Mouse (Mus musculus): ENCODE measurements at regions not wholly inside any gene's neighbourhood (a gene's known extent, or its start where the extent isn't known, plus 50 kb on each side); places are given as distances from the start of the nearest gene placed in this dataset.

DNA sequence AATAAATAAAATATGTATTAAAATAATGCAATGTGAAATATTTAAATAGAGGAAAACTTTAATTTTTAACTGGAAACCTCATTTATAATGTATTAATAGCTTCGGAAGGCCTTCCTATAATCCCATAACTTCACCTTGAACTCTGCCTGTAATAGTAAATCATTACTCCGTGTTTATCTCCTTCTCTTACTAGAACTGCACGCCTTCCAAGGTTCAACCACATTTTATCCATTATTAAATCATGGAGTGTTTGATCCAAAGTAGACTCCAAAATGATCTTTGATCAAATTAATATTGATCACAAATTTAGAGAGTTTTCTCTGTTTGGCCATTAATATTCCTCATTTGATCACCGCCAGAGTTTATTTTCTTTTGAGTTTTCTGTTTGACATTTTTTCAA lies 114.8 kb upstream of the Adgrl2 start:
- ATAC-seq (ENCODE audit: low read depth) = no peak
- Histone ChIP-seq H3K27me3 (replicated peaks; ENCODE audit: control insufficient read depth, insufficient read depth, low read length) (no peaks in the 10 kb centered on the region), H3K36me3 (ENCODE audit: control insufficient read depth, insufficient read depth, low read length) (no peaks in the 10 kb centered on the region), H3K4me1 (ENCODE audit: control insufficient read depth, insufficient read depth, low read length) (peaks cover 5% of the 10 kb centered on the region; the same call in 1 of the 2 replicates), H3K4me3 (ENCODE audit: low read depth, low read length) (no peak overlapping the region), H3K9me3 (ENCODE audit: control insufficient read depth, low read length) (no peaks in the 10 kb centered on the region), H3K4me2 (ENCODE audit: low read depth, low read length) (no peak overlapping the region), H3K27ac (replicated peaks; ENCODE audit: low read depth, low read length) (no peak overlapping the region), H3K9ac (ENCODE audit: low read depth, low read length) (no peak overlapping the region)
- no peak for DNase-seq (ENCODE audit: low spot score)
- WGBS = 90% methylated on average over 4 of the region's 4 CpGs

DNA sequence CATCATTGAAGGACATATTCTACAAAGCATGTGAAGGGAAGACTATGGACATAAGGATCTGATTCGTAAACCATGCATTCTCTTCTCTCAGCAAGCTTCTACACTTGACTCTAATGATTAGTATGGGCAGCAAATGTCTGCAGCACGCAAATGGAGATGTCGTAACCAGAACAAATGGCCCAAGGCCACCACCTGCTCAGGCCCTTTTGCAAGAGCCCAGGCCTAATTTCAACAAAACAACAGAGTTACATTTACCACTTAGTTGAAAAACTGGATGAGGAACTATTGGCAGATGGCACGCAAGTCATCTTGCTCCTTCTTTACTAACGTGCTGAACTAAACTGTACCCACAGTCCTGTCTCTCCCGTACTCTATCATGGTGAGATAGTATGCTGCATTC lies 113.7 kb upstream of the Adgrl2 start:
- H3K9me3 ChIP-seq (ENCODE audit: control insufficient read depth, low read length) = no peaks in the 10 kb centered on the region
- 76% methylated on average over 6 of the region's 6 CpGs for WGBS
- H3K4me1 ChIP-seq (ENCODE audit: control insufficient read depth, insufficient read depth, low read length) = peaks cover 5% of the 10 kb centered on the region; the same call in 1 of the 2 replicates
- DNase-seq (ENCODE audit: low spot score) (no peak), ATAC-seq (ENCODE audit: low read depth) (no peak)
- no peak overlapping the region for H3K9ac ChIP-seq (ENCODE audit: low read depth, low read length)
- no peak overlapping the region for H3K4me3 ChIP-seq (ENCODE audit: low read depth, low read length)
- no peak overlapping the region for H3K4me2 ChIP-seq (ENCODE audit: low read depth, low read length)
- no peak overlapping the region for H3K27ac ChIP-seq (replicated peaks; ENCODE audit: low read depth, low read length)
- no peaks in the 10 kb centered on the region for H3K36me3 ChIP-seq (ENCODE audit: control insufficient read depth, insufficient read depth, low read length)
- no peaks in the 10 kb centered on the region for H3K27me3 ChIP-seq (replicated peaks; ENCODE audit: control insufficient read depth, insufficient read depth, low read length)

DNA sequence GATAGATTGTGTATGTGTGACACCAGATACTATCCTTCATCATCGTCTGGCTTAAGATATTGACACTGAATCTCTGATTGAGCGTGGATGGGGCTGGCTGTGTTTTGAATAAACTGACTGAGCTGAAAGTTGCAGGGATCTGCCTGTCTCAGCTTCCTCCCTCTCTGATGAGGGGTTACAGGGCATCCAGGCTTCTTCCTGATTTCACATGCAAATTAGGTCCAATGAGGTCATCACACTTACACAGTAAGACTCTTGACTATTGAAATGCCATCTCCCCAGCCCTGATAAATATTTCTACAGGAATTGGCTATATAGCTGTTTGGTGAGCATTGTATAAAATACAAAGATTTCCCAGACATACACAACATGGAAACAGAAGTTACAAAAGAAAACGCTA lies 113.1 kb upstream of the Adgrl2 start:
- H3K9me3 ChIP-seq (ENCODE audit: control insufficient read depth, low read length) = no peaks in the 10 kb centered on the region
- H3K27me3 ChIP-seq (replicated peaks; ENCODE audit: control insufficient read depth, insufficient read depth, low read length) = no peaks in the 10 kb centered on the region
- no peak overlapping the region for H3K27ac ChIP-seq (replicated peaks; ENCODE audit: low read depth, low read length)
- no peak overlapping the region for H3K4me2 ChIP-seq (ENCODE audit: low read depth, low read length)
- WGBS = 82% methylated on average over 3 of the region's 3 CpGs
- H3K36me3 ChIP-seq (ENCODE audit: control insufficient read depth, insufficient read depth, low read length) = no peaks in the 10 kb centered on the region
- H3K4me3 ChIP-seq (ENCODE audit: low read depth, low read length) = no peak overlapping the region
- peaks cover 5% of the 10 kb centered on the region; the same call in 1 of the 2 replicates for H3K4me1 ChIP-seq (ENCODE audit: control insufficient read depth, insufficient read depth, low read length)
- DNase-seq (ENCODE audit: low spot score) = no peak
- no peak for ATAC-seq (ENCODE audit: low read depth)
- no peak overlapping the region for H3K9ac ChIP-seq (ENCODE audit: low read depth, low read length)

DNA sequence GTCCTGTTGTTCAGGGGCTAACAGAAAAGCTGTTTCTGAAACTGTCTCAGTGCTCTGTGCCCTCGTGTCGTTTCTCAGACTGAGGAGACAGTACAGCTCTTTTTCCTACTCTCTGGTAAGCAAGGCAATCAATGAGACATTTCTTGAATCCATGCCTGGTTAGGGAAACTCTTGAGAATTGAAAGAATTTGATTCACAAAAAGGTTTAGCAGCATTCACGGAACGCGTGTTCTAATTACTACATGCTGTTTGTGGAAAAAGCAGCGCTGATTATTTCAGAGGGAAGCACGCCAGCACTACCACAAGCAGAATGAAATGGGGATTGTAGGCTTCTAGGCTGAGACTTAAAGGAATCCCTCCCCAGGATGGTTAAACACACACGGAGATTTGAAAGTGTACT lies 112.5 kb upstream of the Adgrl2 start:
- ATAC-seq (ENCODE audit: low read depth) (no peak), DNase-seq (ENCODE audit: low spot score) (peak; percentile 86)
- H3K9ac ChIP-seq (ENCODE audit: low read depth, low read length) = no peak overlapping the region
- H3K27ac ChIP-seq (replicated peaks; ENCODE audit: low read depth, low read length) = peak overlapping the region; percentile 8; the same call in 1 of the 2 replicates
- no peak overlapping the region for H3K4me3 ChIP-seq (ENCODE audit: low read depth, low read length)
- H3K27me3 ChIP-seq (replicated peaks; ENCODE audit: control insufficient read depth, insufficient read depth, low read length) = no peaks in the 10 kb centered on the region
- no peak overlapping the region; the same call in 1 of the 2 replicates for H3K4me2 ChIP-seq (ENCODE audit: low read depth, low read length)
- H3K4me1 ChIP-seq (ENCODE audit: control insufficient read depth, insufficient read depth, low read length) = peaks cover 5% of the 10 kb centered on the region; the same call in 1 of the 2 replicates
- H3K9me3 ChIP-seq (ENCODE audit: control insufficient read depth, low read length) = no peaks in the 10 kb centered on the region
- 35% methylated on average over 8 of the region's 8 CpGs for WGBS
- H3K36me3 ChIP-seq (ENCODE audit: control insufficient read depth, insufficient read depth, low read length) = no peaks in the 10 kb centered on the region

DNA sequence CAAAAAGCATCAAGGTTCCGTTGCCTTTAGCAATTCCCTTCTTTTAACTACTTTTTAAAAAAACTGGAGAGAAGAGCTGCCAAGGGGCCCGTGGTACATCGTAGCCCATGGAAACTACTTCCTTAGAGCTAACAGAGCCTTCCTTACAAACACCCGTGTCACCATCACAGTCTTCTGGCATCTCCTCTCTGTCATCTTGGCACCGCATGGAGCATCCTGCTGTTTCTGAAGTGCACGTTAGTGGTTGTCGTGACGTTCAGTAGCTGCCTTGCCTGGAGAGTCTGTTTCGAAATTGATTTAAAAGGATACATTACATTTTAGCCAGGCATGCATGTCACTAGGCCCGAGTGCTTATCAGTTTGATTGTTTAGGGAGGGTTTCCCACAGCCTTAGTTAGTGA lies 111.4 kb upstream of the Adgrl2 start:
- DNase-seq (ENCODE audit: low spot score) = no peak

DNA sequence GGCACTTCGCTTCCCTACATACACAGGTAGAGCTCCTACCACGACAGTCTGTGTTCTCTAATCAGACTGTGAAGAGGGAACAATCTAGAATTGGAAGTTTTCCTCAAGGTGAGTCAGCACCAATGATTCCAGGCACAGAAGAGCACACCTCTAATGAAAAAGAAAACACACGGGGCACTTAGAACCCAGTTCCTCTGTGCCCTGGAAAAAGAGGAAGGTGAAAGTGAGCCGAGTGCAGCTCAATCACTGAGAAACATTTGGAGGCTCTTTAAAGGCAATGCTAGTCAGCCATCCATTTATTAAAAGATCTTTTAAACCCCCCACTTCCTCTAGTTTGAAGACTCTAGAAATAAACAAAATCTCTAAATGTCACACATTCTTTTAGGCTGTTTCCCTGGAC lies 108.4 kb upstream of the Adgrl2 start:
- no peak overlapping the region for H3K27ac ChIP-seq (replicated peaks; ENCODE audit: low read depth, low read length)
- ATAC-seq (ENCODE audit: low read depth) = no peak

More for the DNA sequence above, 111.4 kb upstream of the Adgrl2 start:
- 80% methylated on average over 10 of the region's 10 CpGs for WGBS
- no peak overlapping the region for H3K4me2 ChIP-seq (ENCODE audit: low read depth, low read length)
- no peaks in the 10 kb centered on the region for H3K36me3 ChIP-seq (ENCODE audit: control insufficient read depth, insufficient read depth, low read length)
- H3K9me3 ChIP-seq (ENCODE audit: control insufficient read depth, low read length) = no peaks in the 10 kb centered on the region
- H3K27ac ChIP-seq (replicated peaks; ENCODE audit: low read depth, low read length) = no peak overlapping the region
- ATAC-seq (ENCODE audit: low read depth) = no peak
- H3K9ac ChIP-seq (ENCODE audit: low read depth, low read length) = no peak overlapping the region
- no peak overlapping the region for H3K4me3 ChIP-seq (ENCODE audit: low read depth, low read length)
- H3K27me3 ChIP-seq (replicated peaks; ENCODE audit: control insufficient read depth, insufficient read depth, low read length) = no peaks in the 10 kb centered on the region
- peaks cover 5% of the 10 kb centered on the region; the same call in 1 of the 2 replicates for H3K4me1 ChIP-seq (ENCODE audit: control insufficient read depth, insufficient read depth, low read length)

DNA sequence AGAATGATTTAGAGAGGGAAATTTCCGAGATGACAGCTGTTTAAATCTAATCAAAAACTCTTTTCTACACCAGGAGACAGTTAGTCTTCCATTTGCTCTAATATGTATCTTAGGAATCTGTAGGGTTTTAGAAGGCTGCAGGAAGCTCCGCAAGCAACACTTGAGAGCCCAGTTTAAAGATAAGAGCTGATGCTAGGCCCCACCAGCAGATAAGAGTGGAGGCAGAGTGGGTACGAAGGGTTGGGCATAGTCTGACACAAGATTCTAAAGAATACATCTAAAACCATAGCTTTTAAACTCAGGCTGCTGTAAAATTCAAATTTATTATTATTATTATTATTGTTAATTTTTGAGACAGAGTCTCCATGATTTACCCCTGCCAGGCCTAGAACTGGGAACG lies 106.7 kb upstream of the Adgrl2 start:
- Histone ChIP-seq H3K4me2 (ENCODE audit: low read depth, low read length) (no peak overlapping the region), H3K27ac (replicated peaks; ENCODE audit: low read depth, low read length) (no peak overlapping the region), H3K4me3 (ENCODE audit: low read depth, low read length) (no peak overlapping the region), H3K9me3 (ENCODE audit: control insufficient read depth, low read length) (no peaks in the 10 kb centered on the region), H3K4me1 (ENCODE audit: control insufficient read depth, insufficient read depth, low read length) (no peaks in the 10 kb centered on the region), H3K9ac (ENCODE audit: low read depth, low read length) (no peak overlapping the region), H3K36me3 (ENCODE audit: control insufficient read depth, insufficient read depth, low read length) (no peaks in the 10 kb centered on the region), H3K27me3 (replicated peaks; ENCODE audit: control insufficient read depth, insufficient read depth, low read length) (no peaks in the 10 kb centered on the region)
- no peak for DNase-seq (ENCODE audit: low spot score)
- no peak for ATAC-seq (ENCODE audit: low read depth)
- WGBS = 76% methylated on average over 4 of the region's 4 CpGs

More for the DNA sequence above, 108.4 kb upstream of the Adgrl2 start:
- Histone ChIP-seq H3K4me3 (ENCODE audit: low read depth, low read length) (no peak overlapping the region), H3K27me3 (replicated peaks; ENCODE audit: control insufficient read depth, insufficient read depth, low read length) (no peaks in the 10 kb centered on the region), H3K9me3 (ENCODE audit: control insufficient read depth, low read length) (no peaks in the 10 kb centered on the region), H3K36me3 (ENCODE audit: control insufficient read depth, insufficient read depth, low read length) (no peaks in the 10 kb centered on the region), H3K4me1 (ENCODE audit: control insufficient read depth, insufficient read depth, low read length) (peaks cover 5% of the 10 kb centered on the region; the same call in 1 of the 2 replicates), H3K9ac (ENCODE audit: low read depth, low read length) (no peak overlapping the region), H3K4me2 (ENCODE audit: low read depth, low read length) (no peak overlapping the region)
- no peak for DNase-seq (ENCODE audit: low spot score)
- WGBS = 71% methylated on average over 4 of the region's 4 CpGs

DNA sequence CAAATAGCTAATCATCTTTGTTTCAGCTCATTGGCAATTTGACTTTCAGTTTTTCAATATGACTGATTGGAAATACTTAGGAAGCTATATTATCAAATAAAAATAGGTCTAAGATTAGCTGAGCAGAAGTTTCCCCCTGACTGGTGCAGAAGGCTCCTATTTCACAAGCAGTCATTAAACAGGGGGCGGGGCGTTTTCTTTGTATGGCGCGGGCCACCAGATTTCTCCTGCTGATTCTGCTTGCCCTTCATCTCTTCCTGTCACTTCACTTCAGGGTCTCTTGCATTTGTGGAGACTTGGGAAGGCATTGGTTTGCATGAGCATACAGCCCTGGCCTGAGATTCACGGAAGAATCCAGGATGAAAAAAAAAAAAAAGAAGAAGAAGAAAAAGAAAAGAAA lies 102.3 kb upstream of the Adgrl2 start:
- WGBS = 6% methylated on average over 5 of the region's 5 CpGs
- H3K4me2 ChIP-seq (ENCODE audit: low read depth, low read length) = peak overlapping the region; percentile 23; the same call in 1 of the 2 replicates
- H3K27ac ChIP-seq (replicated peaks; ENCODE audit: low read depth, low read length) = no peak overlapping the region
- H3K9ac ChIP-seq (ENCODE audit: low read depth, low read length) = no peak overlapping the region
- ATAC-seq (ENCODE audit: low read depth) (no peak), DNase-seq (ENCODE audit: low spot score) (no peak)
- H3K4me1 ChIP-seq (ENCODE audit: control insufficient read depth, insufficient read depth, low read length) = peaks cover 20% of the 10 kb centered on the region
- H3K4me3 ChIP-seq (ENCODE audit: low read depth, low read length) = no peak overlapping the region
- no peaks in the 10 kb centered on the region for H3K36me3 ChIP-seq (ENCODE audit: control insufficient read depth, insufficient read depth, low read length)
- H3K27me3 ChIP-seq (replicated peaks; ENCODE audit: control insufficient read depth, insufficient read depth, low read length) = no peaks in the 10 kb centered on the region; the same call in 1 of the 2 replicates
- no peaks in the 10 kb centered on the region for H3K9me3 ChIP-seq (ENCODE audit: control insufficient read depth, low read length)

DNA sequence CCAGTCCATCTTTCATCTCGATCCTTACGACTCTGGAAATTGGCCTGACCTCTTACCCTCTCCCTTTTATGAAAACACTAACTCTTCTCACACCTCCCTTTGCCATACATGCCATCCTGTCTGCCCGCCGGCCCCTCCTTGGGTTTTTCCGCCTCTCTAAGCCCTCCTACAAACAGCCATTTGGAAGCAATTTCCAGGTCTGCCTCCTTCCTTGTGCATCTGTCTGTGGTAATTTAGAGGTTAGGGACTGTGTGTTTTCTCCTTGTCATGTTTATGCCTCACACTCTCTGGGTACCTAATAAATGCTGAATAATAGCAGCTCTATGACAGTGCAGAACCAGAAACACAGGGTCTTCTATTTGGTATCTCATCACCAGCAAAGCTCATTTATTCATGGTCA lies 99.7 kb upstream of the Adgrl2 start:
- no peak for DNase-seq (ENCODE audit: low spot score)
- Histone ChIP-seq H3K4me3 (ENCODE audit: low read depth, low read length) (no peak overlapping the region), H3K4me2 (ENCODE audit: low read depth, low read length) (no peak overlapping the region), H3K4me1 (ENCODE audit: control insufficient read depth, insufficient read depth, low read length) (peaks cover 36% of the 10 kb centered on the region), H3K9me3 (ENCODE audit: control insufficient read depth, low read length) (no peaks in the 10 kb centered on the region), H3K36me3 (ENCODE audit: control insufficient read depth, insufficient read depth, low read length) (no peaks in the 10 kb centered on the region), H3K9ac (ENCODE audit: low read depth, low read length) (no peak overlapping the region), H3K27ac (replicated peaks; ENCODE audit: low read depth, low read length) (no peak overlapping the region), H3K27me3 (replicated peaks; ENCODE audit: control insufficient read depth, insufficient read depth, low read length) (no peaks in the 10 kb centered on the region; the same call in 1 of the 2 replicates)
- 32% methylated on average over 5 of the region's 5 CpGs for WGBS
- ATAC-seq (ENCODE audit: low read depth) = no peak
